Mouse (Mus musculus) liver, postnatal 0 days (tissue): ENCODE measurements around the gene Epb41l2. TPM values are rescaled to one million over a fixed set of nuclear protein-coding genes. Genes with fewer than 3 reads are reported as not detected.

Experiments
- ATAC-seq: fragments of 200-750 bp; cut with Nextera tagmentation; 2 replicates; pipeline ENCODE4 v1.8.0; 2017; ENCODE audit warnings: mild to moderate bottlenecking, moderate library complexity
- DNase-seq: peaks from one replicate; pipeline ENCODE4 v3.0.0-alpha.2; 2016
- H3K27ac ChIP-seq: fragments of 300-500 bp; sonication (generic); 2 replicates; pipeline ENCODE4 v1.5.1; 2014; ENCODE audit warnings: antibody characterized with exemption, moderate library complexity, mild to moderate bottlenecking, low read depth
- H3K27me3 ChIP-seq: fragments of 300-500 bp; sonication (generic); 2 replicates; pipeline ENCODE4 v1.6.1; 2014; ENCODE audit warnings: low read length, control low read depth, mixed read lengths; ENCODE audit not compliant: insufficient read depth
- H3K36me3 ChIP-seq: fragments of 300-500 bp; sonication (generic); replicated peaks from 2 replicates; pipeline ENCODE4 v1.6.1; 2014; ENCODE audit warnings: mild to moderate bottlenecking, control low read depth, low read length, moderate library complexity, mixed read lengths; ENCODE audit not compliant: insufficient read depth
- H3K4me1 ChIP-seq: fragments of 300-500 bp; sonication (generic); 2 replicates; pipeline ENCODE4 v1.6.1; 2014; ENCODE audit warnings: antibody characterized with exemption, mild to moderate bottlenecking, control low read depth; ENCODE audit not compliant: insufficient read depth
- H3K4me2 ChIP-seq: fragments of 300-500 bp; sonication (generic); 2 replicates; pipeline ENCODE4 v1.6.1; 2014; ENCODE audit warnings: low read depth, mild to moderate bottlenecking, low read length, moderate library complexity, mixed read lengths
- H3K4me3 ChIP-seq: fragments of 300-500 bp; sonication (generic); 2 replicates; pipeline ENCODE4 v1.5.1; 2014; ENCODE audit warnings: low read depth, low read length
- H3K9ac ChIP-seq: fragments of 300-500 bp; sonication (generic); replicated peaks from 2 replicates; pipeline ENCODE4 v1.6.1; 2014; ENCODE audit warnings: mild to moderate bottlenecking, moderate library complexity
- H3K9me3 ChIP-seq: fragments of 300-500 bp; sonication (generic); 2 replicates; pipeline ENCODE4 v1.6.1; 2016; ENCODE audit warnings: mild to moderate bottlenecking, control low read depth, low read length, mixed read lengths
- CTCF ChIP-seq: sonication (generic); IDR thresholded peaks from 2 replicates; pipeline ENCODE4 v1.5.1; 2016; ENCODE audit warnings: antibody characterized with exemption, low read depth
- EP300 ChIP-seq: IDR thresholded peaks from 2 replicates; pipeline ENCODE4 v1.6.1; 2016; ENCODE audit warnings: antibody characterized with exemption, low read depth, mild to moderate bottlenecking
- WGBS: fragments of 180-500 bp; shearing (Covaris S2); extraction: QIAGEN DNeasy Blood & Tissue Kit; methylation state at CpG from one replicate; pipeline ENCODE4 v1.1.7; 2014; ENCODE audit not compliant: insufficient replicate concordance; 5-methylcytosine and 5-hydroxymethylcytosine counted together
- polyA plus RNA-seq: library from polyadenylated mRNA; unstranded; fragments of >200 nt; fragmentation: Nextera tagmentation; extraction: Ambion mirVana; gene quantifications from 2 replicates; pipeline ENCODE4 v1.2.1, GENCODE M21; 2015

The Epb41l2 gene
- polyA plus RNA-seq, 1 experiment from 2014 or later = 7.8 TPM

GRCm38 (mm10) chr10:25408136-25408650, 48.6 kb downstream of the Epb41l2 start:
- TF ChIP-seq CTCF (no peak), EP300 (no peak)
- no peaks in the 10 kb centered on the region for H3K36me3 ChIP-seq
- no peaks in the 10 kb centered on the region for H3K27me3 ChIP-seq
- DNase-seq (no peak), ATAC-seq (no peak)
- whole genome bisulfite sequencing = 80% methylated on average over 14 of the region's 14 CpGs
- no peak overlapping the region for H3K4me2 ChIP-seq
- H3K4me1 ChIP-seq = peaks cover 21% of the 10 kb centered on the region
- no peak overlapping the region for H3K27ac ChIP-seq
- H3K9ac ChIP-seq = no peak overlapping the region
- H3K9me3 ChIP-seq = no peaks in the 10 kb centered on the region
- H3K4me3 ChIP-seq = no peak overlapping the region

- no peak overlapping the region for H3K4me2 ChIP-seq
- H3K4me3 ChIP-seq = no peak overlapping the region
- 0 out of 2 replicates have a peak, but pooled peaks cover 4% of the 10 kb centered on the region for H3K4me1 ChIP-seq
- no peak overlapping the region for H3K27ac ChIP-seq
- H3K9ac ChIP-seq = no peak overlapping the region
- DNase-seq = no peak
- TF ChIP-seq CTCF (no peak), EP300 (no peak)
- 68% methylated on average over 6 of the region's 6 CpGs for WGBS
- no peaks in the 10 kb centered on the region for H3K36me3 ChIP-seq
- H3K9me3 ChIP-seq = no peaks in the 10 kb centered on the region
- no peak for ATAC-seq
- H3K27me3 ChIP-seq = no peaks in the 10 kb centered on the region
These were observed 52.3 kb downstream of the Epb41l2 start for GRCm38 (mm10) chr10:25411836-25412373.

GRCm38 (mm10) chr10:25415188-25415717, 55.7 kb downstream of the Epb41l2 start:
- Histone ChIP-seq H3K36me3 (no peaks in the 10 kb centered on the region), H3K9ac (no peak overlapping the region), H3K27me3 (no peaks in the 10 kb centered on the region), H3K27ac (no peak overlapping the region), H3K4me1 (peaks cover 7% of the 10 kb centered on the region; the same call in 1 of the 2 replicates), H3K4me3 (no peak overlapping the region), H3K4me2 (no peak overlapping the region), H3K9me3 (no peaks in the 10 kb centered on the region)
- 52% methylated on average over 7 of the region's 7 CpGs for WGBS
- DNase-seq (peak; percentile 69), ATAC-seq (peak; percentile 70; the same call in 1 of the 2 replicates)
- TF ChIP-seq EP300 (peak; percentile 25; the same call in 1 of the 2 replicates), CTCF (peak; percentile 80)

GRCm38 (mm10) chr10:25416696-25417095, 57.1 kb downstream of the Epb41l2 start:
- no peak overlapping the region for H3K4me2 ChIP-seq
- no peak overlapping the region for H3K4me3 ChIP-seq
- TF ChIP-seq EP300 = no peak
- no peak for TF ChIP-seq CTCF
- no peak for DNase-seq
- 69% methylated on average over 5 of the region's 5 CpGs for WGBS
- H3K4me1 ChIP-seq = peaks cover 3% of the 10 kb centered on the region; the same call in 1 of the 2 replicates
- no peaks in the 10 kb centered on the region for H3K36me3 ChIP-seq
- no peak overlapping the region for H3K9ac ChIP-seq
- no peak for ATAC-seq
- no peaks in the 10 kb centered on the region for H3K27me3 ChIP-seq
- no peaks in the 10 kb centered on the region for H3K9me3 ChIP-seq
- H3K27ac ChIP-seq = no peak overlapping the region

- no peak overlapping the region for H3K4me3 ChIP-seq
- H3K9ac ChIP-seq = no peak overlapping the region
- DNase-seq (no peak), ATAC-seq (no peak)
- no peak overlapping the region for H3K4me2 ChIP-seq
- H3K36me3 ChIP-seq = no peaks in the 10 kb centered on the region
- peaks cover 11% of the 10 kb centered on the region for H3K4me1 ChIP-seq
- 40% methylated on average over 1 of the region's 1 CpGs for WGBS
- no peaks in the 10 kb centered on the region for H3K27me3 ChIP-seq
- H3K9me3 ChIP-seq = no peaks in the 10 kb centered on the region
- H3K27ac ChIP-seq = no peak overlapping the region
- TF ChIP-seq CTCF (no peak), EP300 (no peak)
These were observed 66.5 kb downstream of the Epb41l2 start for GRCm38 (mm10) chr10:25426058-25426457.

GRCm38 (mm10) chr10:25426814-25427213, 67.2 kb downstream of the Epb41l2 start:
- Histone ChIP-seq H3K4me1 (peaks cover 11% of the 10 kb centered on the region), H3K9ac (no peak overlapping the region), H3K27me3 (no peaks in the 10 kb centered on the region), H3K4me2 (no peak overlapping the region), H3K27ac (0 out of 2 replicates have a peak overlapping the region, but pooled peaks have one; percentile 39), H3K4me3 (no peak overlapping the region), H3K9me3 (no peaks in the 10 kb centered on the region), H3K36me3 (no peaks in the 10 kb centered on the region)
- no peak for DNase-seq
- WGBS = 40% methylated on average over 4 of the region's 4 CpGs
- no peak for TF ChIP-seq CTCF
- peak; percentile 19; the same call in 1 of the 2 replicates for ATAC-seq
